Mouse (Mus musculus) right cerebral cortex, postnatal 10 days (tissue): ENCODE results near the gene Sigmar1.
A peak's percentile ranks its signal among the peaks of the same experiment; 100 is the strongest.
"Not testable (repeated sequence)": the region's sequence is repeated elsewhere in the genome, so short reads cannot be mapped to it uniquely, and the experiment has no call there.

Experiments used
- DNase-seq, 2 experiments: peaks; one replicate each; pipeline ENCODE4 v3.0.0; 2021; ENCODE audit warnings: low spot score in 2 of 2

Sigmar1 gene

DNA sequence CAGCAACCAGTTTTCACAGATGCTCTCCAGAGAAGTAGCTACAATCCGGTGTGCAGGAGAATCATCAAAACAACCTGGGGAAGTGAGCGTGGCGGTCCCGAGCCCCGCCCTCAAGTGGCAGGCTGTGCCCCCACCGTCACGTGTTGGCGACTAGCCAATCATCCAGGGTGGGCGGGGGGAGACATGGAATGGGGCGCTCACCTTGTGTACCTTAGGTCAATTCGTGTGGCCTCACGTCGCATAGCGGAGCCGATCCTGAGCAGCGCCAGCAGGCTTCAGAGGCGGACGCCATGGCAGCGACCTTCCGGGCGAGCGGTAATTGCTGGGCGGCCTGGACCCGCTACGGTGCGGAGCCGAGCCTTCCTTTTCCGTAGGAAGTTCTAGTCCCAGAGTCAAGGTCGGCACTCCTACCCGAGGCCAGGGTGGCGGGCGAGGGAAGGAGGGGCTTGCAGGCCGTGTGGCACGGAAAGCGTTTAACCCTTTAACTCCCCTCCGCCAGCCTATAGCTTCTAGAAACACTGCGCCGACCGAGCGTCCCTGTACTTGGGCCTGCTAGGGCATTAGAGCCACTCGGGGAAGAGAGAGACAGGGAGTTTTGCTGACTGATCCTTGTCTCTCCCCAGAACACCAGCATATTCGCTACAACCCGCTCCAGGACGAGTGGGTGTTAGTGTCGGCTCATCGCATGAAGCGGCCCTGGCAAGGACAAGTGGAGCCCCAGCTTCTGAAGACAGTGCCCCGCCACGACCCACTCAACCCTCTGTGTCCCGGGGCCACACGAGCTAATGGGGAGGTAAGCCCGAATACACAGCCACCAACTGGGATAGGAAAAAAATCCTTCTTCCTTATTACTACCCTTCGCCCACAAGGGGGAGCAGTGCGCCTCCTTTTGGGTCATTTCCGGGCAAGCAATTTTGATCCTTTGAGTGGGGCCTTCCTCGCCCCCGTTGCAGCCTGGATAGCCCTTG lies at the start of gene Sigmar1:
Sigmar1 (minus strand) TSS at position 820 of the 968 bp plus-strand sequence.
- peak; percentile 86 to 87 for DNase-seq

DNA sequence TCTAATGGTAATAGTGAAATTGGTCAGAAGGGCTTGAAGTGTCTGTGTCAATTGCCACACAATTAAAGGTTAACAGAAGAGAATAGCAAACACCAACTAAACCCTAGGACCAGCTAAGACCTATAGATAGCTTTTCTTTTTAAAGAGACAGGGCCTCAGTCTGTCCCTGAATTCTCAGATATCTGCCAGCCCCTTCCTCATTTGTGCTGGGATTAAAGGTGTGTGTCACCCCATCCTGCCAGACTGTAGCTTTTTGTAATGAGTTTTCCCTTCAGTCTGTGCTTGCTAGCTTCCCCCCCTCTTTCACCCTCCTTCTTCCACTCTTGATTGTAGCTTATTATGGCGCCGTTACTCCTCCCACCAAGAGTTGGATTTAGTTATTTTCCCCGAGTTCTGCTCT lies 27.2 kb upstream of the Sigmar1 start:
- not testable (repeated sequence) for DNase-seq

DNA sequence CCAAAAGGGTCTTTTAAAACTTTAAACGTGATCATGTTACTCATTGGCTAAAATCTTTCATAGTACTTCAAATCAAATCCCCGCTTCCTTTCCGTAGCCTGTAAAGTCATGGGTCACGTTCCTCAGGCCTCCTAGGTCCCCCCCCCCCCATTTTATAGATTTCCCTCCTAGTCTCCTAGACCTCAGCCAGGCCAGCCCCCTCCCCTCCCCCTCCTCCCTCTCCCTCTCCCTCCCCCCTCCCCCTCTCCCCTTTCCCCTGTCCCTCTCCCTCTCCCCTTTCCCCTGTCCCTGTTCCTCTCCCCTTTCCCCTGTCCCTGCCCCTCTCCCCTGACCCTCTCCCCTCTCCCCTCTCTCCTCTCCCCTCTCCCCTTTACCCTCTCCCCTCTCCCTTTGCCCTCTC lies 26.8 kb upstream of the Sigmar1 start:
- DNase-seq, result not testable (repeated sequence)

DNA sequence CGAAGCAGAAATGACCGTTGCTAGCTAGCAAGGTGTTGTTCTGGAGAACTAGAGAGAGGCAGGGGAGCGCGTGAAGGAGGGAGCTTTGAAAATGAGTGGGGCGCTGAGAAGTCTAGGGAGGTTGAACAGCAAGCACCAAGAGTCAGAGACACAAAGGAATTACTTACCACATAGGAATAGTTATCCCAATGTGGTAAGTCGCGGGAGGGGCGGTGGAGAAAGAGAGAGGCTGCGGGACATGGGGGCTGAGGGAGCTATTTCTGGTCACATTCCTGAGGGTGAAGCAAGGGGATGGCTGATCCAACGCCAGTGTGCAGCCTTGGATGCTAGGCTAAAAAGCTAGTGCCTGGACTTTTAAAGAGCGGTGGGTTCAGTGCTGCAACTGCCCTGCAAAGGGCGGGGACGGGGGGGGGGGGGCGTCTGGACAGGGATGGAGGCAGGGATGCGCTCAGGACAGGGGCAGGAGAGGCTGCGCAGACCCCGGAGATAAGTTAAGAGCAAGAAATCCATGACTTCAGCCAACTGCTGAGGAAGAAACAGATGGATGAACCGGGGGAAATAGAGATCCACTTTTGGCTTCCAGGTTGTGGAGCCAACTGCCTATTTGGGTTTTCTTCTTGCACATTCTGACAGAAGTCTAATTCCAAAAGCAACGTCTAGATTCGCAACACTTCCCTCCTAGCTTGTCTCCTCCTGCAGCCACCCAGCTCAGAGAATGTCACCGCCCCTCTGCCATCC lies 26.0 kb upstream of the Sigmar1 start:
- DNase-seq, result peak; percentile 36 to 75

DNA sequence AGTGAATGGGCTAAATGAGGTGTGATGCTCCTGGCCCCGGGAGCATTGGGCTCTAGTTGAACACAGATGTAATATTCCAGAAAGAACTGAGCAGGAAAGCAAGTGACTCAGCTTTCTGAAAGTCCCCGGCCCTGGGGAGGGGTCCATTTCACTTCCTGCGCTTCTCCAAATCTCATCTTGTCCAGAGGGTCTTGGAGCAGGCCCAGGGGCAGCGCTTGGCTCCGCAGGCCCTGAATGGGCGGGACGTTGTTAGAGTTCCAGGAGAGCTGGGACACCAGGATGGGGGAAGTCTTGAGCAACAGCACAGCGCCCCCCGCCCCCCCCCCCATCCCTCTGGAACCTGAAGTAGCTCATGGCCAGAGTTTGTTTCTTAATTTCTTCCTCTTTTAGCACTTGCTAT lies 25.3 kb upstream of the Sigmar1 start:
- not testable (repeated sequence) for DNase-seq

DNA sequence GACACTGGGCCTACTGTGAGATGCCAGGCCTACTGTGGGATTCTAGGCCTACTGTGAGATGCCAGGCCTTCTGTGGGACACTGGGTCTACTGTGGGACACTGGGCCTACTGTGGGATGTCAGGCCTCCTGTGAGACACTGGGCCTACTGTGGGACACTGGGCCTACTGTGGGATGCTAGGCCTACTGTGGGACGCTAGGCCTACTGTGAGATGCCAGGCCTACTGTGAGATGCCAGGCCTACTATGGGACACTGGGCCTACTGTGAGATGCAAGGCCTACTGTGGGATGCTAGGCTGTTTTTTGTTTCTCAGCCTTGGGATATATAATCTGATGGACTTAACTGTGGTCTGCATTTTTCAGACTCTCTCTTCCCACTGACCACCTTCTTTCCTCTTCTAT lies 19.9 kb upstream of the Sigmar1 start:
- not testable (repeated sequence) for DNase-seq

DNA sequence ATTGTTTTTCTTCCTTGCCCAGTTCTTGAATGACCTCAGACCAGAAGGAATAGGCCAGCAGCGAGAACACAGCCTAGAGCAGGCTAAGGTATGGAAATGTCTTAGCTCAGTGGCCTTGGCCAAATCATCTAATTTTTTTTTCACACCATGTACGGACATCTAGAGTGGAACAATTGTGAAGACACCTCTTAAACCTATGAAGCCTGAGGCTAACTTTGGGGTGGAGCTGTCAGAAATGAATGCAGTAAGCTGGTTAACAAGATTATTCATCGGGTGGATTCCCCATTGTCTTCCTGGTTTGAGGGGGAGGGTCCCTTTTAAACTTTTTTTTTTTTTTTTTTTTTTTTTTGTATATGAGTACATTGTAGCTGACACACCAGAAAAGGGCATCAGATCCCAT lies 18.5 kb upstream of the Sigmar1 start:
- not testable (repeated sequence) for DNase-seq

DNA sequence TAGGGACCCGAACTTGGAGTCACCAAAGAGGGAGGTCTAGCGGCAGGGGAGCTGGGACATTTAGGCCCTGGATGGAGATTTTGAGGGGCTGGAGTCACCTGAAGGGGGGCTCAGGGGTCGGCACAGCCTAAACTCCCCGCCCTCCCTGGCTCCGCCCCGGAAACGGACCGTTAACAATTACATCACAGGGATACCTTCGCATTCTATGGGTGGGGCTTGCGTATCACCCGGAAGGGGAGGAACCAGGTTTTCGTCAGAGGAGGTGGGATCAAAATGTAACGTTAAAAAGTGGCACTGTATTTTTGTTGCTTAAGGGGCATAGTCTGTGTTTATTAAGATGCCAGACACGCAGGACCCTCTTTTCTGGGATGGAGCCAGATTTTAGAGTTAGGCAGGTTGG lies 18.0 kb upstream of the Sigmar1 start, which contains the start of gene Ccl27a:
Ccl27a (minus strand) TSS at position 246 of the 400 bp plus-strand sequence.
- DNase-seq, result peak; percentile 88 to 91

DNA sequence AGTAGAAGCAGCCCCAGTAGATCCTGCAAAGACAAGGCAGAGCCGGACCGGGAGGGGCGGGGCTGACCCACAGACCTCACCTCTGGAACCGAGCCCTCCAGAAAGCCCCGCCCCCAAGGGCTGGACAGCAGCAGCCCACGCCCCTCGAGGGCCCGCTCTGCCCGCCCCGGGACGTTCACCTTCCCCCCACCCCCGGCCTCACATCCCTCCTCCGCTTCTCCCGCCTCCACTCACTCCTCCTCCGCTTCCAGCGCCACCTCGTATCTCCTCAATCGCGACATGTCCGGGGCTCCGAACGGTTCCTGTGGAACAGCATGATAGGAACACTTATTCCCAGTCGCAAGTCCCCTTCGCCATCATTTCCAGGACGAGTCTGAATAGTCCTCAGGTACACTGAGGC lies 17.5 kb upstream of the Sigmar1 start:
- peak; percentile 59 to 65 for DNase-seq

DNA sequence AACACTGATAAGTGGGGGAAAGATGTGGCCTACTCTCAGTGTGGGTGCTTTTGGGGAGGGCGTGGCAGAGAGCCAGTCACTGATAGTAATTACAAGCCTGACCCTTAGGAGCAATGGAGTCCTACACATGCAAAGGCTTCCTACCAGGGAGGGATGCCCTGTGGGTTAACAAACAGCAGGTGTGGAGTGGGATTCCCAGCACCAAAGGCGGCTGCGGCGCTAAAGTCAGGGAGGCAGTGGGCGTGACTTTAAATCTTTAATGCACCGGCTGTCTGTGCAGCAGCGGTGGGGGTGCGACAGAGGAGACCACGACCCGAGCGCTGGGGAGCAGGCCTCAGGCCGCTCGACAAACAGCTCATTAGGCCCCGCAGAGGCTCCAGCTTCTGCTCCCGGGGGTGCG lies 17.0 kb upstream of the Sigmar1 start:
- peak in 1 of 2 experiments; percentile 36 for DNase-seq

DNA sequence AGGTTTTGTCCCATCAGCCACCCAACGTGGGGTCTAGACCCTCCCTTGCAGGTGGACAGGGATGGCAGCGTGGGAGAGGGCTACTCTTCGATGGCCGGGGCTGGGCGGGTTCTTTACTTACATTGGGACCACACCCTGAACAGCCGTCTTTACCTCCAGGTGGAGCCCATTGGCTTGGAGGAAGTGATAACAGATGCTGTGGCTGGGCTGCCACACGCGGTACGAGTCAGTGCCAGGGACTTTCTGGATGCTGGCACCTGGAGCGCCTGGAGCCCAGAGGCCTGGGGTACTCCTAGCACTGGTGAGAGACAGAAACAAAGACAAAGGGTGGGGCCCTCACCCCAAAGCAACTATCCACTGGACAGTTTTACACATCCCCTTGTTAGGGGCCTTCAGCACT lies 11.3 kb upstream of the Sigmar1 start:
- DNase-seq, result peak in 1 of 2 experiments; percentile 28

DNA sequence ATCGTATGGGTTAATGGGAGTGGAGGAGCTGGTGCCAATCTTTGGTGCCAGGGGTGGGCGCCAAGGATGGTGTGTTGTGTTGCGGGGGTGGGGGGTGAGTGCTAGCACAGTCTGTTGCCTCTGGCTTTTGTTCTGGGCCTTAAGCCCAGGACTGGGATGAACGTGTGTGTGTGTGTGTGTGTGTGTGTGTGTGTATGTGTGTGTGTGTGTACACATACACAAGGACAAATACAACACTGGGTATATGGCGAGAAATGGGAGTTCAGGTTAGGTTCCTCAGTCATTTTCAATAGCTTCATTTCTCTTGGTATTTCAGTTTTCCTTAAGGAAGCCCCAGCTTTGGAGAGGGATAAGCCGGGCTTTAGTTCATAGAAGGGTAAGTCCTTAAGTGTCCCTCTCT lies 7.2 kb upstream of the Sigmar1 start:
- not testable (repeated sequence) for DNase-seq

DNA sequence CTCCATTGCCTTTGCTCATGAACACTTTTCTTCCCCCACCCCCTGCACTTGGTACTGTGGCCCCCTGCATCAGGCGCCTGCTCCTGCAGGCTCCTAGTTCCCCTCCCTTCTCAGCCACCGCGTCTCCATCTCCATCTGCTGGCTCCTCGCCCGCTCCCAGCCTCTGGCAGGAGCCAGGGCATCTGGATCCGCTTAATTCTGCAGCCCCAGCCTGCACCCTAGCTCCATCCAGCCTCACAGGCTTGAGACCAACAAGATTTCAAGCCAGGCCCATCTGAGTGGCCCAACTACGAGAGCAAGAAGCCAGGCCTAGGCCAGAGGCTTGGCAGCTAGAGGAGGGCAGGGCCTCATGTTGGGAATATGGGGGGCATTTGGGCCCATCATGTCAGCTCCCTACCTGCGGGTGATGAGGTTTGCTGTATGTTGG lies 6.7 kb upstream of the Sigmar1 start:
- DNase-seq, result peak; percentile 73 to 76

DNA sequence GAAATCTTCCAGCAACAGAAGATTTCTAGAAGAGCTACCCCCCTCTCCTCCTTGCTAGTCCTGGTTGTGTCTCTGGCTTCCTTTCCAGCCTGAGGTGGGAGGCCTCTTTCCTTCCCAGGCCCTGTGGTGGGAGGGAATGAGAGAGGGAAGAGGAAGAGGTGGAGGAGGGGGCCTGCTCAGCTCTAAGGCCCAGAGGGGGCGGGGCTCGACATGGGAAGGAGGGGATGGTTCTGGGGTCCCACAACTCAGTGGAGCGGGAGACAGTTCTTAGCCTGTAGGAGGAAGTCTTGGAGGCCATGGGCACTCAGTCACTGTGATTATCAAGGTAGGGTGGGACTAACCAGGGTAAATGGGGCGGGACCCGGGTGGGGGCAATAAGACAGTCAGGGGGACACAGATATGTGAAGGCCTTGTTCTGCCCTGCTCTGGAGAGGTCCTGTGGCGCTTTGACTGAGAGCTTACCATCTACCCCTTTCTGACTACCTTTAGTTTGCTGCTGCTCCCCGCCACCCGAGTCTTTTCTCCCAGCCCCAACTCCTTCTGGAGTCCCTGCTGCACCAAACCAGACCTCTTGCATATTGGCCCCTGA lies 6.2 kb upstream of the Sigmar1 start:
- DNase-seq, result no peak

DNA sequence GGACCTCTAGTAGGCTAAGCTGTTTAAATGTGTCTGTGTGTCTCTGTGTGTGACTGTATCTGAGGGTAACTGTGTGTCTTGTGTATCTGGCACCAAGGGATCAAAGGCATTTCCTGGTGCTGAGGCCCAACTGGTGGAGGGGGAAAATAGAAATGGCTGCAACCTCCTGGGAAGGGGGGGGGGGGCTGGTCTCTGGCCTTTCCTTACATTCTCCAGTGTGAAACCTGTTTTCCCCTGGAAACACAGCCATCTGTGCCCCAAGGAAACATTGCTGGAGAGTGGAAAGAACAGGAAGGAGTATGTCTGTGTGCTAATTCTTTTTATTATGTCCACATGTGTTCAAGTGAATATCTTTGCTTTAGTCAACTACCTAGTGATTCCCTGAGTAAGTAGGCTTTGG lies 5.7 kb upstream of the Sigmar1 start:
- no peak for DNase-seq

DNA sequence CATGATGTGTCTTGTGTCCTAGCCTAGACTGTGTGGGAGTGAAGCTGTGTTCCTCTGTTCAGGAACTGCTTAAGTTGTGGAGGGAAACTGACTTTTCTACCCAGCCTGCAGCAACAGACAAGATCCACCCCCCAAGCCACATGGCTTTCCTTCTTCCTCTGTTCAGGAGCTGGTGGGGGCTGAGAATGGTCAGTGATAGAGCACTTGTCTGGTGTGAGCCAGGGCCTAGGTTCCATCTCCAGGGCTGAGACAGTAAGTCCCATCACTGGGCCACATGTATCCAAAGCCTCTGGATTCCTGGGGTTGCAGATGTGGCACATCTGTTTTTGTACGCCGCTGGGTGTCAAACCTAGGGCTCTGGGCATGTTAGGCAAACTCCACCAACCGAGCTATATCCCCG lies 5.0 kb upstream of the Sigmar1 start:
- no peak for DNase-seq

DNA sequence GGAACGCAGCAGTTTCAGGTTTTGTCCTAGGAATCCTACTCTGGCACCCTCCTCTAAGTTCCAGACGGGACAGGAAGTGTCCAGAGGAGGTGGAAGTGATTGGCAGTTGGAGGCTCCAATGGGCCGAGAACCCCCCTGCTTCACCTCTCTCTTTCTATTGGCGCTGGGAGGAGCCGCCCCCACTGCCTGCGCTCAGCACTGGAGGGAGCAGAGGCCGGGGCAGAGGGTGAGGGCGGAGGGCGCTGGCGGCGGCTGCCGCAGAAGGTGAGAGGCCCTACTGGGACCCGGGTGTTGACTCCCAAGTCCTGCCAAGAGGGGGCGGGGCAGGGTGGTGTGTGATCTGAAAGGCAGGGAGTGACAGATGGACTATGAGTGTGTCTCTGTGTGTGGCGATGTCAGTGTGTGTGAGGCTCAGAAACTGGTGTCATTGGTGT lies 4.3 kb upstream of the Sigmar1 start:
- DNase-seq, result peak; percentile 87 to 91

DNA sequence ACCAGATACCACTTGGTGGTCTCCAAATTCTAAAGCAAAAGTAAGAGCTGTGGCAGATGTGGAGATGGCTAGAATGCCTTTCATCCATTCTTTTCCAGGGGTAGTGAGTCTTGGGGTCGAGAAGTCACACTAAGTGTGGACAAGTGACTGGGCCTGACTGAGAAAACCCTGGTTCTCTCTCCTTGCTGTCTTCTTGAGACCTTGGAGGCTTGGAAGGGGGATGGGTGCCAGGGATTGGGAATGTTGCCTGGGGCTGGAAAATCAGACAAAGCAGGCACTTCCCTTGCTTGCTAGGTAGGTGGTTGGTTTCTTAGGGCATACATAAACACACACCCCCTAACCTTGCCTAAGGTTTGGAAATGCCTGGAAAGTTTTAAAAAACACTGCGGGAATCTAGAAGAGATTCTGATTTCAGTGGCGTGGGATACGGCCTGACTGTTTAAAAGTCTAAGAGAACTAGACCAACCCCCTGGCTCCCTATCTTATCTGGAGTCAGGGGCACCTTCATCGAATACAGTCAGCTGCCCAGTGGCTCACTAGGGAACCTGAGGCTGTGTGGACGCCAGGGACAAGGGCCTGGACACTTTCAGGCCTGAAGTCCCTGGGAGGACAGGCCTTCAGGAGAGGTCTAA lies 3.8 kb upstream of the Sigmar1 start:
- no peak for DNase-seq

DNA sequence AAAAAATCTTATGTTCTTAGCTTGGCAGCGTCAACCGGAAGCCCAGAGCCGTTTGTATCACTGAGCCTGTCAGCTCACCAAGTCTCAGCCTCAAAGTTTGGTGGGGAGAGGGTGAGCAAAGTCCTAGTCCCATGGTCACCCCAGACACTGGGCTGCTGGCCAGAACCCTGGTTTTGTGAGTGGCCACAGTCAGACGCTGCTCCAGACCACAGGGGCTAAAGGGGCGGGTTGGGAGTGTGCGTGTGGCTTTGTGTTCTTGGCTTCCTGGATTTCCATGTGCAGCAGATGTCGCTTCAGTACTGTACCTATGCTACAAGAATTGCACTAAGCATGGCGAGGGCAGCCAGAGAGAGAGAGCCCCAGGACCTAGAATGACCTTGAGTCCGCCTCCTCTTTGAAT lies 3.2 kb upstream of the Sigmar1 start:
- DNase-seq, result peak; percentile 68 to 74

DNA sequence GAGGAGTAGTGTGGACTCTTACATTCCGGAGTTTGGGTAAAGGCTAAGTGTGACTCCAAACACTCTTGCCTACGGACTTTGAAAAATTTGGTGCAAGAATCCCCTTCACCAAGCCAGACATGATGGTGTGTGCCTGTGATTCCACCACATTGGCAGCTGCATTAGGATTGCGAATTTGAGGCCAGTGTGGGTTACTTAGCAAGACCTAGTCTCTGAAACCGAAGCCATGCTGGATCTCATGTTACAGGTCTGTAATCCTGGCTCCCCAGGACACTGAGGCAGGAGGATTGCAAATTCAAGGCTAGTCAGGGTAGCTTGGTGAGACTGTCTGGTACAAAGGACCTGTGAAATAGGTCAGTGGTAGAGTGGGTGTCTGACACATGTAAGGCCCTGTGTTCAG lies 2.7 kb upstream of the Sigmar1 start:
- no peak for DNase-seq

DNA sequence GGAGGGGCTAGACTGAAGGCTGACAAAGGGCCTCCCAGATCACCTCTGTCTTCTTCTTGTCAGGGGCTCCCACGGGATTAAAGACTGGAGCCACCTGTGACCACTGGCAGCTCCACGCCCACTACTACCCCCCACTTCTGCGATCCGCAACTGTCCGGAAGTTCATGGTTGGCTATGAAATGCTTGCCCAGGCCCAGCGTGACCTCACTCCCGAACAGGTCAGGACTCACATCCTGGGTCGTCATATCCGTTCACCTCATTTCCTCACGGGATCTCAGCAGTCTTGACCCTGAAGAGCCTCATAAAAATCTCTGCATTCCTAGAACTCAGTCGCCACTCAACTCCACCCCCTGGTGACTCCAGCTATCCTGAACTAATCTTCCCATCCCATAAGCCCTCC lies 2.1 kb upstream of the Sigmar1 start:
- no peak for DNase-seq

DNA sequence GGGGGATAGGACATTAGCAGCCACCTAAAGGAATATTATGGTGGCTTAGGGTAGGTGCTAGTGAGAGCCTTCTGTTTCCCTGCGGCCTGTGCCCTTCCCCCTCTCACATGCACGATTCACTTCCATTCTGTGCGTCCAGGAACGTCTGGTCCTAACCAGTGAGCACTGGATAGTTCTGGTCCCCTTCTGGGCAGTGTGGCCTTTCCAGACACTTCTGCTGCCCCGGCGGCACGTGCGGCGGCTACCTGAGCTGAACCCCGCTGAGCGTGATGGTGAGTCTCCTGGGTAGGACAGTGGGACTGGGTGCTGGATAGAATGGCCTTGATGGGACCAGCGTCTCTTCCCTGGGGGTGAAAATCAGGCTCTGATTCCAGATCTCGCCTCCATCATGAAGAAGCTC lies 1.4 kb upstream of the Sigmar1 start:
- no peak for DNase-seq
